Mouse (Mus musculus): ENCODE data around the gene Tcf20. TPM values are rescaled to one million over a fixed set of nuclear protein-coding genes. Genes with fewer than 3 reads are reported as not detected.

Gene Tcf20
- total RNA-seq, 1 experiment = 143 TPM

GRCm38 (mm10) chr15:82910596-82910995 lies 77.1 kb downstream of the Tcf20 start:
- H3K27ac ChIP-seq (ENCODE audit: insufficient read depth, low read depth, low read length, poor library complexity, severe bottlenecking) = no peak overlapping the region
- no peak overlapping the region for H3K9ac ChIP-seq (ENCODE audit: insufficient read depth, low read depth, low read length, poor library complexity, severe bottlenecking)
- H3K9me3 ChIP-seq (ENCODE audit: control insufficient read depth, insufficient read depth, low read depth, low read length) = no peaks in the 10 kb centered on the region
- DNase-seq (ENCODE audit: low read depth, low spot score) = no peak
- H3K4me1 ChIP-seq (ENCODE audit: control insufficient read depth in 2 of 2, insufficient read depth in 2 of 2, low read length in 2 of 2, poor library complexity in 1 of 2) = peaks cover 0 to 24% of the 10 kb centered on the region in 2 experiments; a peak in 2 of 4 replicates
- no peak for TF ChIP-seq MAFK (IDR thresholded peaks at IDR 0.05; ENCODE audit: insufficient read depth, low read depth, low read length)
- no peak for TF ChIP-seq ZNF384 (IDR thresholded peaks at IDR 0.05; ENCODE audit: low read depth, low read length)
- TF ChIP-seq ZC3H11A (IDR thresholded peaks at IDR 0.05; ENCODE audit: borderline replicate concordance, low read depth, low read length) = no peak
- TF ChIP-seq HCFC1 (IDR thresholded peaks at IDR 0.05; ENCODE audit: borderline replicate concordance, insufficient read depth, low read length) = no peak
- no peak for TF ChIP-seq CHD2 (IDR thresholded peaks at IDR 0.05; ENCODE audit: low read depth, low read length)
- no peak overlapping the region for H3K4me3 ChIP-seq (ENCODE audit: insufficient read depth in 1 of 2, low read depth in 1 of 2, low read length in 2 of 2, poor library complexity in 1 of 2, severe bottlenecking in 1 of 2)
- H3K36me3 ChIP-seq (ENCODE audit: control insufficient read depth, insufficient read depth, low read length, poor library complexity, severe bottlenecking) = no peaks in the 10 kb centered on the region
- in situ Hi-C loops (cut with MboI; ENCODE audit: low sequenced_read_pairs in 2 of 2, unreplicated experiment in 2 of 2) = no loop called here

GRCm38 (mm10) chr15:82909791-82910190 lies 77.9 kb downstream of the Tcf20 start:
- no peak for TF ChIP-seq ZC3H11A (IDR thresholded peaks at IDR 0.05; ENCODE audit: borderline replicate concordance, low read depth, low read length)
- no peak for TF ChIP-seq CHD2 (IDR thresholded peaks at IDR 0.05; ENCODE audit: low read depth, low read length)
- TF ChIP-seq MAFK (IDR thresholded peaks at IDR 0.05; ENCODE audit: insufficient read depth, low read depth, low read length) = no peak
- no peak for TF ChIP-seq HCFC1 (IDR thresholded peaks at IDR 0.05; ENCODE audit: borderline replicate concordance, insufficient read depth, low read length)
- no peak for TF ChIP-seq ZNF384 (IDR thresholded peaks at IDR 0.05; ENCODE audit: low read depth, low read length)
- DNase-seq (ENCODE audit: low read depth, low spot score) = no peak
- no peak overlapping the region for H3K4me3 ChIP-seq (ENCODE audit: insufficient read depth in 1 of 2, low read depth in 1 of 2, low read length in 2 of 2, poor library complexity in 1 of 2, severe bottlenecking in 1 of 2)
- in situ Hi-C loops (cut with MboI; ENCODE audit: low sequenced_read_pairs in 2 of 2, unreplicated experiment in 2 of 2) = no loop called here
- no peak overlapping the region for H3K27ac ChIP-seq (ENCODE audit: insufficient read depth, low read depth, low read length, poor library complexity, severe bottlenecking)
- no peaks in the 10 kb centered on the region for H3K36me3 ChIP-seq (ENCODE audit: control insufficient read depth, insufficient read depth, low read length, poor library complexity, severe bottlenecking)
- H3K4me1 ChIP-seq (ENCODE audit: control insufficient read depth in 2 of 2, insufficient read depth in 2 of 2, low read length in 2 of 2, poor library complexity in 1 of 2) = peaks cover 0 to 32% of the 10 kb centered on the region in 2 experiments; a peak in 2 of 4 replicates
- H3K9ac ChIP-seq (ENCODE audit: insufficient read depth, low read depth, low read length, poor library complexity, severe bottlenecking) = no peak overlapping the region
- no peaks in the 10 kb centered on the region for H3K9me3 ChIP-seq (ENCODE audit: control insufficient read depth, insufficient read depth, low read depth, low read length)

- H3K27ac ChIP-seq (ENCODE audit: insufficient read depth, low read depth, low read length, poor library complexity, severe bottlenecking) = no peak overlapping the region
- in situ Hi-C loops (cut with MboI; ENCODE audit: low sequenced_read_pairs in 2 of 2, unreplicated experiment in 2 of 2) = no loop called here
- no peak for DNase-seq (ENCODE audit: low read depth, low spot score)
- peaks cover 0 to 42% of the 10 kb centered on the region in 2 experiments; a peak in 2 of 4 replicates for H3K4me1 ChIP-seq (ENCODE audit: control insufficient read depth in 2 of 2, insufficient read depth in 2 of 2, low read length in 2 of 2, poor library complexity in 1 of 2)
- no peaks in the 10 kb centered on the region for H3K36me3 ChIP-seq (ENCODE audit: control insufficient read depth, insufficient read depth, low read length, poor library complexity, severe bottlenecking)
- TF ChIP-seq MAFK (IDR thresholded peaks at IDR 0.05; ENCODE audit: insufficient read depth, low read depth, low read length) (no peak), CHD2 (IDR thresholded peaks at IDR 0.05; ENCODE audit: low read depth, low read length) (no peak)
- no peak overlapping the region for H3K9ac ChIP-seq (ENCODE audit: insufficient read depth, low read depth, low read length, poor library complexity, severe bottlenecking)
- H3K4me3 ChIP-seq (ENCODE audit: insufficient read depth in 1 of 2, low read depth in 1 of 2, low read length in 2 of 2, poor library complexity in 1 of 2, severe bottlenecking in 1 of 2) = no peak overlapping the region
- no peaks in the 10 kb centered on the region for H3K9me3 ChIP-seq (ENCODE audit: control insufficient read depth, insufficient read depth, low read depth, low read length)
Measured at GRCm38 (mm10) chr15:82908521-82908920, 79.2 kb downstream of the Tcf20 start.

- in situ Hi-C loops (cut with MboI; ENCODE audit: low sequenced_read_pairs in 2 of 2, unreplicated experiment in 2 of 2) = no loop called here
- no peak overlapping the region for H3K27ac ChIP-seq (ENCODE audit: insufficient read depth, low read depth, low read length, poor library complexity, severe bottlenecking)
- TF ChIP-seq HCFC1 (IDR thresholded peaks at IDR 0.05; ENCODE audit: borderline replicate concordance, insufficient read depth, low read length) (no peak), ZNF384 (IDR thresholded peaks at IDR 0.05; ENCODE audit: low read depth, low read length) (no peak), MAFK (IDR thresholded peaks at IDR 0.05; ENCODE audit: insufficient read depth, low read depth, low read length) (no peak), ZC3H11A (IDR thresholded peaks at IDR 0.05; ENCODE audit: borderline replicate concordance, low read depth, low read length) (no peak), CHD2 (IDR thresholded peaks at IDR 0.05; ENCODE audit: low read depth, low read length) (no peak)
- no peaks in the 10 kb centered on the region for H3K36me3 ChIP-seq (ENCODE audit: control insufficient read depth, insufficient read depth, low read length, poor library complexity, severe bottlenecking)
- no peak overlapping the region for H3K4me3 ChIP-seq (ENCODE audit: insufficient read depth in 1 of 2, low read depth in 1 of 2, low read length in 2 of 2, poor library complexity in 1 of 2, severe bottlenecking in 1 of 2)
- H3K9ac ChIP-seq (ENCODE audit: insufficient read depth, low read depth, low read length, poor library complexity, severe bottlenecking) = no peak overlapping the region
- no peaks in the 10 kb centered on the region for H3K9me3 ChIP-seq (ENCODE audit: control insufficient read depth, insufficient read depth, low read depth, low read length)
- peaks cover 2 to 48% of the 10 kb centered on the region in 2 experiments; a peak in 3 of 4 replicates for H3K4me1 ChIP-seq (ENCODE audit: control insufficient read depth in 2 of 2, insufficient read depth in 2 of 2, low read length in 2 of 2, poor library complexity in 1 of 2)
- DNase-seq (ENCODE audit: low read depth, low spot score) = no peak
Measured at GRCm38 (mm10) chr15:82907306-82907705, 80.4 kb downstream of the Tcf20 start.

GRCm38 (mm10) chr15:82906574-82907061 lies 81.1 kb downstream of the Tcf20 start:
- no peak for DNase-seq (ENCODE audit: low read depth, low spot score)
- H3K9me3 ChIP-seq (ENCODE audit: control insufficient read depth, insufficient read depth, low read depth, low read length) = no peaks in the 10 kb centered on the region
- no peaks in the 10 kb centered on the region for H3K36me3 ChIP-seq (ENCODE audit: control insufficient read depth, insufficient read depth, low read length, poor library complexity, severe bottlenecking)
- H3K4me3 ChIP-seq (ENCODE audit: insufficient read depth in 1 of 2, low read depth in 1 of 2, low read length in 2 of 2, poor library complexity in 1 of 2, severe bottlenecking in 1 of 2) = no peak overlapping the region
- no peak overlapping the region for H3K9ac ChIP-seq (ENCODE audit: insufficient read depth, low read depth, low read length, poor library complexity, severe bottlenecking)
- H3K4me1 ChIP-seq (ENCODE audit: control insufficient read depth in 2 of 2, insufficient read depth in 2 of 2, low read length in 2 of 2, poor library complexity in 1 of 2) = peaks cover 7 to 49% of the 10 kb centered on the region in 2 experiments
- H3K27ac ChIP-seq (ENCODE audit: insufficient read depth, low read depth, low read length, poor library complexity, severe bottlenecking) = no peak overlapping the region
- in situ Hi-C loops (cut with MboI; ENCODE audit: low sequenced_read_pairs in 2 of 2, unreplicated experiment in 2 of 2) = no loop called here
- TF ChIP-seq ZNF384 (IDR thresholded peaks at IDR 0.05; ENCODE audit: low read depth, low read length) = no peak
